Mouse (Mus musculus) brain, embryonic 14.5 days (tissue): ENCODE measurements around the gene En2.

Experiments
- CTCF ChIP-seq: fragments of 200-500 bp; IDR thresholded peaks from 2 replicates; pipeline ENCODE4 v1.5.1; 2012; ENCODE audit warnings: inconsistent platforms, mild to moderate bottlenecking, moderate library complexity, borderline replicate concordance; ENCODE audit not compliant: insufficient read depth, insufficient read length; ENCODE audit errors: extremely low read depth
- POLR2A ChIP-seq: fragments of 200-500 bp; IDR thresholded peaks from 2 replicates; pipeline ENCODE4 v1.6.1; 2012; ENCODE audit warnings: mild to moderate bottlenecking, inconsistent platforms, borderline replicate concordance; ENCODE audit not compliant: poor library complexity, insufficient read depth, insufficient read length, severe bottlenecking; ENCODE audit errors: extremely low read depth

- TF ChIP-seq CTCF (no peak), POLR2A (no peak)
These were observed 54.1 kb downstream of the En2 start for GRCm38 (mm10) chr5:28219596-28219995.
